Mouse (Mus musculus) regulatory T cell (primary cell): Measurements from ENCODE around the gene Ankrd7.
"Not testable (repeated sequence)": the region's sequence is repeated elsewhere in the genome, so short reads cannot be mapped to it uniquely, and the experiment has no call there.

Source experiments
- in situ Hi-C: fragments of 300-600 bp; cut with MboI, MseI; formaldehyde crosslinking; loops from one replicate; pipeline ENCODE4 v1.15.1; 2025; ENCODE audit warnings: high pct_unique_total_duplicates

Gene Ankrd7

DNA sequence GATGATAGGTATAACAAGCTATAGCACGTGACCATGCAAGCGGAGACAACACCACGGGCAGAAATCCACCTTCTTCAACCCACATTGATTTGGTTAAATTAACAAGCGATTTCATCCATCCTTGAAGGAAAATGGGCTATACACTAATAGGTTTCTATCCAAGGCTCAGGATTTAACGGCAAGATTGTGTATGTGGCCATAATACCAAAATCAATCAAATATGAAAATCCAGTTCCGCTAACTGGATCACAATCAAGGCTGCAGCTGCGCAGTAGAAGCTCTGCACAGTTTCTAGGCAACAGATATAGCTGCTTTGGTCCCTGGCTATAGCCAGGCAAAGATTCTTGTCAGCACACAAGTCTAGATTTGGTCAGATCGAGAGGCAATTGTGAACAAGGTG, at the start of gene Ankrd7:
Gene Ankrd7, plus strand, starts transcription at position 301 of the 400 bp plus-strand sequence.
- in situ Hi-C loops: loop anchor here (25.0 kb wide), 1 partner anchor 1179 kb away; the partner anchor contains the start of gene St7

- in situ Hi-C loops: no loop called here
Observed at GRCm38 (mm10) chr6:18819343-18819742, 46.8 kb upstream of the Ankrd7 start.

GRCm38 (mm10) chr6:18820246-18820645, 45.9 kb upstream of the Ankrd7 start:
- in situ Hi-C loops: no loop called here

DNA sequence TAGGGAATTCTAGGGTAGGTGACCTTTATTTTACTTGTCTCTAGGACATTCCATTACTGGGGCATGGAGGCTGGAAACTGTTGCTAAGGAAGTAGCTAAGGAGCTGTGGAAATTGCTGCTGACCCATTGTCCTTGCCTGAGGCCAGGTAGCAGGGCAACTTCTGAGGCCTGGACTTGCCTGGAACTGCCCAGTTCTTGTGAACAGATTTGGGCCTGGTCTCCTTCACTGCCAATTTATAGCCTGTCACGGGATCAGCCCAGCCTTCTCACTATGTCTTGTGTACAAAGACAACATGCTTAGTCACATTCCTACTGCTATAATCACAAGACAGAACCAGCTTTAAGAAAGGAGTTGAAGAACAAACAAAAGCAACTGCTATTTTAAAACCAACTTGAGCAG, 43.3 kb upstream of the Ankrd7 start:
- in situ Hi-C loops: no loop called here

GRCm38 (mm10) chr6:18832958-18833357, 33.2 kb upstream of the Ankrd7 start:
- in situ Hi-C loops: no loop called here

DNA sequence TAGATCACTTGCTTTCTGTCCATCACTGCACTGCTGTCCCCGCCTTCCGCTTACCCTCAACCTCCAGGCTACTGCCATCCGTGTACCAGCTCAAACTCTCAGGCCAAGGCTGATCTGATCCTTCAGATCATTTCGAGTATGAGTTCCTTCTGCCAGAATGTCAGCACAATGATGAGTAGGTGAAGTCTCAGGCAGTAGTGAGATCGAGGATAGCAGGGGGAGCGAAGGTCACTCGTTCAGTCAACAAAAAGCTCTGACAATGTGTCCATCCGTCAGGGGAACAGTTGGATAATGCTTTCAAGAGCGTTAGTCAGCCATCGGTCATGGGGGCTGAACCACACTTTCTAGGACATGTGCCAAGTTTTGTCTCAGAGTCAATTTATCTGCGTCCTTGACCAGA, 21.6 kb upstream of the Ankrd7 start:
- in situ Hi-C loops: not testable (repeated sequence)

DNA sequence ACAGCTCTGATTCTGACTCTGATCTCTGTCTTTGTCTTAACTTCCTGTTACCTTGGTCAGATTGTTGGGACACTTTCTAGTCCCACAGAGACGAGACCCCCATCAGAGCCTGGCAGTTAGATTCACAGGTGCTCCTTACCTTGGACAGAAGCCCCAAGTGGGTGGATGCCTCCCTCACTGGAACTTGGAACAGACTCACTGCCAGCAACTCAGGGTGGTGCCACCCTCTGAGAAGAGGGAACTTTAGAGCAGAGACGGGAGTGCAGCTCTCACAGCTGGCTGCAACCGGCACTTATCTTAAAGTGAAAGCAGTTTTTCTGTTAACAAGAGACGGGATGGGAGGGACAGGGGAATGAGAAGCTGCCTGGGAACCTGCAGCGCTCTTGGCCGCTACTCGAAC, 20.5 kb upstream of the Ankrd7 start:
- in situ Hi-C loops: not testable (repeated sequence)

DNA sequence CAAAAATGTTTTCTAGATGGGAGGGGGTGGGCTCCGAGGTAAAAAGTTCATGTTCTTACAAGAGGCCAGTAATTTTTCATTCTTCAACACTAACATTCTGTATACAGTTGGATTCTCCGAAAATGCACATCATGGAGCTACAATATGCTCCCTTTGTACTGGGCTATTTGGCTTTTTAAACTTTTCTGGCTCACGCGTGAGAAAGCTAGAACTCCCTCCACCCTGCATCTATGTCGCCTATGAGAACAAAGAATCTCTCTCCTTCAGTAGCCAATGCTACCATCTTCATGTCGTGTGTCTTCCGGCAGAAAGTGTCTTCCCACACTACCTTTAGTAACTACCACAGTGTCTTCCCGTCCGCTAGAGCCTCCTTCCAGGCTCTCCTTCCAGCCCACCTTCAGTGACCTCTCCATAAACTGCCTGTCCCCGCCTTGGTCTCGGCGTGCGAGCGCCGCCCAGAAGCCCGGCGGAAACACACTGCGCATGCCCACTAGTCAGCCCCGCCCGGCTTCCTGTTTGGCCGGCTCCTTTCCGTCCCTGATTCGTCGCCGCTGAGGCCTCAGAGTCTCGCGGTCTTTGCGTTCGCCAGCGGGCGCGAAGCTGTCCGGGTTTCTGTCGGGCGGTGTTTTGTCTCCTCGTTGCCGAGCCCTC, 17.9 kb upstream of the Ankrd7 start, which contains the start of gene Lsm8:
Gene Lsm8, plus strand, starts transcription at position 529 of the 651 bp plus-strand sequence.
- in situ Hi-C loops: no loop called here

DNA sequence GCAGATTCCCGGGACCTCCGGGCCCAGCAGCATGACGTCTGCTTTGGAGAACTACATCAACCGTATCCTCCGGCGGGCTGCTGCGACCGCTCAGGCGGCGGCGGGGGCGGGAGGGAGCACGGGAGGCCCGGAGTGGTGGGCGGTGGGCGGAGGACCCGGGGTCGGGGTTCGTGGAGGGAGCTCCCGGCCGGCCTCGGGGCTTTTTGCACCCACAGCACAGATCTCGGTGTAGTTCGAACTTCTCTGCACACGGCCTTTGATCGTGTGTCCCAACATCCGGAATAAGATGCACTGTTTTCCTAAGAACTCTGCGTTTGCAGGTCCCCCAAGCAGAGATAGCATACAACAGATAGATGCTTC, 17.4 kb upstream of the Ankrd7 start:
- in situ Hi-C loops: no loop called here

DNA sequence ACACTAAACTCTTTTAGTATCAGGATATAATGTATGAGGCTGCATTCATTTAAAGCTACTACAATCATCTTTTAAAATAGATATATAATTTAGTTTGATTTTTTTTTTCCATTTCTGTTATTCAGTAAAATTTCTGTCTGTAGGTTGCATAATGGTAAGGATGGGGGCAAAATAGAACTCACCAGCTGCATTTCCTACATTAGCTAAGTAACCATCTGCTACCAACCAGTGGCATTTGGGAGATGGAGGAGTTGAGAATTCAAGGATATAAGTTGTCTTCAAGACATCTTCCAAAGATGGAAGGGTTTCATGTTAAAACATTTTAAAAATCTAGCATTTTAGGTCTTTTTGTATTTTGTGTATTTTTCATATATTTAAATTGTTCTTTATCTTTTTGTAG, 10.8 kb upstream of the Ankrd7 start:
- in situ Hi-C loops: loop anchor here (25.0 kb wide), 1 partner anchor 1168 kb away; the partner anchor contains the start of gene St7

DNA sequence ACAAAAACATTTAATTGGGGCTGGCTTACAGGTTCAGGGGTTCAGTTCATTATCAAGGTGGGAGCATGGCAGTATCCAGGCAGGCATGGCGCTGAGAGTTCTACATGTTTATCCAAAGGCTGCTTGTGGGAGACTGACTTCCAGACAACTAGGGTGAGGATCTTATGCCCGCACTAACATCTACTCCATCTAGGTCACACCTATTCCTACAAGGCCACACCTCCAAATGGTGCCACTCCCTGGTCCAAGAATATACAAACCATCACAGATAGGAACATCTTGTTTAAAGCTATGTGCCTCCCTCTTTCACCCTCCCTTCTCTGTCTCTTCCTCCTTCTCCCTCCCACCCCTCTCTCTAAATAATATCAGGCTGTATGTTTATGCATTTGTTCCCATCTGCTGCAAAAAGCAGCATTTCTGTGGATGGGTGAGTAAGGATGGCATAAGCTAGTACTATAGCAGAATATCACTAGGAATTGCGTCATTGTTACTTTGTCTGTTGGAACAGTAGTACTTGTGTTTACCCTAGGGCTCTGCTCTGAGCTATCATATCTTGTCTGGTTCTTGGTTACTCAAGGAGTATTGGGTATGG, 9.5 kb upstream of the Ankrd7 start:
- in situ Hi-C loops: loop anchor here (25.0 kb wide), 1 partner anchor 1169 kb away; the partner anchor contains the start of gene St7

GRCm38 (mm10) chr6:18889030-18889429, 22.9 kb downstream of the Ankrd7 start:
- in situ Hi-C loops: no loop called here

DNA sequence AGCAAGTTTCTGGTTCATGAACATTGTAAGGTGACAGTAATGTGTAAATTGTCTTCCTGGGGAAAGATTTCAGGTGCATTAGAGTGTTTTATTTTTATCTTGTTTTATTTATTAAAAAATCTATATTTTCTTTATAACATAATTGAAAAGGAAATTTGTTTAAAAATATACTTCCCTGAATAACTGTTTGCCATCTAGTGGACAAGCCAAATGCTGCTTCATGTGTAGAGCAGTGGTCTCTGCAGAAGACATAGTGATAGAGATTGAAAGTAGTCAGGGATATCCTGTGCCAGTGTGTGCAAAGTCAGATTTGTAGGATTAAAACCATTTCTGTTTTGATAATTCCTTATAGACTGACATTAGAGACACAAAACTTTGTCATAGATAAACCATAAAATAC, 28.0 kb downstream of the Ankrd7 start:
- in situ Hi-C loops: no loop called here

- in situ Hi-C loops: no loop called here
Observed at GRCm38 (mm10) chr6:18907173-18907572, 41.1 kb downstream of the Ankrd7 start.

DNA sequence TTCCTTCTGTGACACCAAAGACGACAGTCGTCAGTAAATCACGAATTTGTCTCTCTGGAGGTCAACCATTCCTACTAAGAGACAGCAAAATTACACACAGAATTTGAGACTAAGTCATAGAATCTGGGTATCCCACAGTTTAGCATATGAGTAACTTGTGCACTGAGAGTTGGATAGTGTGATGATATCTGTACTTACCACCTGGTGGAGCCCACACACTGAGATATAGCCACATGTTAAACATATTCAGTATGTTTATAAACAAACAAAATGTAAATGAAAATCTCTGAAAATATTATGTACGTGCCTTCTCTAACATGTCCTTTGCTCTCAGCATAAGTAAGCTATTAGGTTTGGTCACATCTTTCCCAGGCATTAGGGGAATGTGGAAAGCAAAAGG, 47.1 kb downstream of the Ankrd7 start:
- in situ Hi-C loops: no loop called here

GRCm38 (mm10) chr6:18916021-18916420, 49.9 kb downstream of the Ankrd7 start:
- in situ Hi-C loops: no loop called here

DNA sequence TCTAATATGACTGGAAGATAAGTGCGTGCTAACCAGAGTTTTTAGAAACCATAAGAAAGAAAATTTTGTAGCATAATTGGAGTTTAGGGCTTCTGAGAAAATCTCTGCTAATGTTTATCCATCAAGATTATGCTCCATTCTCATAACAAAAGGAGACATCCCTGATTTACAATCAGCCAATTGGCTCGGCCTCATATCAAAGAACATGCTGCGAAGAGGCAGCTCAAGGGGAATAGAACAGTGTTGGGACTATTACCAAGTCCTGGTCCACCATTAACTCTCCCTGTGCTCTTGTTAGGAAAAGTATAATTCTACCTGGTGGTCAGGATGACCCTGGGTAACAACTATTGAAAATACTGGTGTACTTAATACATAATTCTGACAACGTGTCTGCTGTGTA, 50.4 kb downstream of the Ankrd7 start:
- in situ Hi-C loops: no loop called here
